Mouse (Mus musculus) lung, adult 2 months (tissue): ENCODE measurements around the gene Ptpn13.

Experiments used
- CTCF ChIP-seq: fragments of 200-500 bp; IDR thresholded peaks from 2 replicates; pipeline ENCODE4 v1.5.1; 2011; ENCODE audit warnings: mild to moderate bottlenecking, low read length, control low read depth; ENCODE audit not compliant: insufficient read depth
- POLR2A ChIP-seq: fragments of 200-500 bp; IDR thresholded peaks from 2 replicates; pipeline ENCODE4 v1.6.1; 2011; ENCODE audit warnings: low read depth, mild to moderate bottlenecking, control low read depth, low read length, borderline replicate concordance; ENCODE audit errors: extremely low read depth

DNA sequence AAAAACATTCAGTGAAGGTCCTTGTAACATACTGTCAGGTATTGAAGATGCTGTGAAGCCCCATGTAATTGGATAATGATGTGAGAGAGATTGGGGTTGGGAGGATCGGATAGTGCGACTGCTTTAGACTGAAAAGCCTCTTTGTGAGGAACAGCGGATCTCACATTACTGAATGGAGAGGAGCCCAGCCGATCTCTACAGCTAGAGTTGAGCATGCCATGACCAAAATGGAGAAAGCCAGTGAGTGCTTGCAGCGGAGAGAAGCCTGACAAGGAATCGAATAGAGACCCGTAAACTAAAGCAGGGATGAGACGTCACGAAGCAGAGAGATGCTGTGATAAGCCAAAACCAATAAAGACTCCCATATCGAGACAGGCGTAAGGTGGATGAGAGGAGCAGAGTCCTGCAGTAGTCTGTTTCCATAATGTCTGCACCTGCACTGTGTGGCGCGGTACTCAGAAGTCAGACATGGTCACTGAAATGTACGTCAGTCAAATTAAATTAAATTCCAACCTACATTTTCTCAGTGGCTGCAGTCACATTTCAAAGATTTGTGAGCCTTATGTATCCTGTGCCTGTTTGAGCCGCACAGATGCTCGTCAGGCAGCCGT, 22.9 kb downstream of the Ptpn13 start:
- TF ChIP-seq CTCF (no peak), POLR2A (no peak)
